Mouse (Mus musculus) intestine, embryonic 15.5 days (tissue): ENCODE data around the gene Ttl. TPM values are rescaled to one million over a fixed set of nuclear protein-coding genes. Genes with fewer than 3 reads are reported as not detected.
A peak's percentile ranks its signal among the peaks of the same experiment; 100 is the strongest.

Experiments
- ATAC-seq: fragments of 200-750 bp; cut with Nextera tagmentation; 2 replicates; pipeline ENCODE4 v1.8.0; 2017; ENCODE audit warnings: moderate TSS enrichment, moderate library complexity
- H3K27ac ChIP-seq: fragments of 300-500 bp; sonication (generic); 2 replicates; pipeline ENCODE4 v1.5.1; 2015; ENCODE audit warnings: mild to moderate bottlenecking, inconsistent platforms
- H3K27me3 ChIP-seq: fragments of 300-500 bp; sonication (generic); replicated peaks from 2 replicates; pipeline ENCODE4 v1.6.1; 2015; ENCODE audit warnings: inconsistent platforms
- H3K36me3 ChIP-seq: fragments of 300-500 bp; sonication (generic); 2 replicates; pipeline ENCODE4 v1.6.1; 2015; ENCODE audit warnings: inconsistent platforms
- H3K4me1 ChIP-seq: fragments of 300-500 bp; sonication (generic); replicated peaks from 2 replicates; pipeline ENCODE4 v1.6.1; 2015; ENCODE audit warnings: inconsistent platforms
- H3K4me2 ChIP-seq: fragments of 300-500 bp; sonication (generic); replicated peaks from 2 replicates; pipeline ENCODE4 v1.6.1; 2015; ENCODE audit warnings: mild to moderate bottlenecking, inconsistent platforms
- H3K4me3 ChIP-seq: fragments of 300-500 bp; sonication (generic); replicated peaks from 2 replicates; pipeline ENCODE4 v1.5.1; 2015; ENCODE audit warnings: inconsistent platforms
- H3K9ac ChIP-seq: fragments of 300-500 bp; sonication (generic); 2 replicates; pipeline ENCODE4 v1.6.1; 2015; ENCODE audit warnings: inconsistent platforms
- H3K9me3 ChIP-seq: fragments of 300-500 bp; sonication (generic); 2 replicates; pipeline ENCODE4 v1.6.1; 2016; ENCODE audit warnings: inconsistent platforms
- WGBS: fragments of 180-500 bp; shearing (Covaris S2); methylation state at CpG from one replicate; pipeline ENCODE4 v1.1.7; 2015; 5-methylcytosine and 5-hydroxymethylcytosine counted together
- polyA plus RNA-seq: library from polyadenylated mRNA; unstranded; fragments of >200 nt; fragmentation: Nextera tagmentation; extraction: Ambion mirVana; gene quantifications from 2 replicates; pipeline ENCODE4 v1.2.1, GENCODE M21; 2015

Ttl gene
- polyA plus RNA-seq, 1 experiment from 2014 or later, result 10.6 TPM

DNA sequence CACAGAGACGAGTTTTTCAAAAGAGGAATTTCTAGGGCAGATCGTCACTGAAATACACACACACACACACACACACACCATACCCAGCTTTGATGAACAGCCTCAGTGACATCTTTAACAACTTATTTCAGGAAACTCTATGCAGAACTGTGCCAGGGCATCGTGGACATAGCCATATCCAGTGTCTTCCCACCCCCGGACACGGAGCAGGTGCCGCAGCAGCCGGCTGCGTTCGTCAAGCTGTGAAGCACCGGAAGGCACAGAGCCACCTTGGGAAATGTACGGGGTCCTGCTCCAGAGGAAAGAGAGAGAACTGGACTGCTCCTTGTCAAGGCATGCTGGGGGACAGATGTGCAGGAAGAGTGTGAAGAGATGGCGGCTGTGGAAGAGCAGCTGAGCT, 27.1 kb downstream of the Ttl start:
- H3K27me3 ChIP-seq, result no peaks in the 10 kb centered on the region
- H3K36me3 ChIP-seq, result peaks cover 11% of the 10 kb centered on the region; the same call in 1 of the 2 replicates
- no peak overlapping the region for H3K4me3 ChIP-seq
- H3K4me1 ChIP-seq, result no peaks in the 10 kb centered on the region
- no peak overlapping the region for H3K9ac ChIP-seq
- no peaks in the 10 kb centered on the region for H3K9me3 ChIP-seq
- ATAC-seq, result no peak
- no peak overlapping the region for H3K27ac ChIP-seq
- no peak overlapping the region for H3K4me2 ChIP-seq
- WGBS, result 90% methylated on average over 12 of the region's 12 CpGs

GRCm38 (mm10) chr2:129093926-129094724, 28.4 kb downstream of the Ttl start:
- ATAC-seq, result no peak
- no peak overlapping the region for H3K9ac ChIP-seq
- peaks cover 8% of the 10 kb centered on the region; the same call in 1 of the 2 replicates for H3K36me3 ChIP-seq
- no peak overlapping the region for H3K27ac ChIP-seq
- no peak overlapping the region for H3K4me3 ChIP-seq
- H3K27me3 ChIP-seq, result no peaks in the 10 kb centered on the region
- H3K4me1 ChIP-seq, result no peaks in the 10 kb centered on the region
- 88% methylated on average over 18 of the region's 18 CpGs for WGBS
- H3K9me3 ChIP-seq, result no peaks in the 10 kb centered on the region
- H3K4me2 ChIP-seq, result no peak overlapping the region

DNA sequence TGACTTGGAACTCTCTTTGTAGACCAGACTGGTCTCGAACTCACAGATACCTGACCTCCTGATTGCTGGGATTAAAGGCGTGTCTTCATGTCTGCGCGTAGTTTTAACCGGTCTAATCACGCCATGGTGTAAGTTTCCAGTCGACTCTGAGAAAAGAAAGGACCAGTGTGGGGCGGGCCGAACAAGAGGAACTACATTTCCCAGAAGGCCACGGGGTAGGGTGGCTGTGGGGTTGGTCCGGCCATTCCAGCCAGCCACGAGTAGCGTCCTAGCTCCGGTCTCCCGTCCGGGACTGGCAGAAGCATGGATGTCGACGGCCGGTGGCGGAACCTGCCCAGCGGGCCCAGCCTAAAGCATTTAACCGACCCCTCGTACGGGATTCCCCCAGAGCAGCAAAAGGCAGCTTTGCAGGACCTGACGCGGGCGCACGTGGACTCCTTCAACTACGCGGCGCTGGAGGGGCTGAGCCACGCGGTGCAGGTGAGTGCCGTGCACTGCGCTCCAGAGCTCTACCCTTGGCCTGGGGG, 35.1 kb downstream of the Ttl start, which contains the start of gene Polr1b:
Polr1b (plus strand) TSS at position 212 of the 527 bp plus-strand sequence.
- H3K9me3 ChIP-seq, result no peaks in the 10 kb centered on the region
- WGBS, result under 1% methylated on average over 35 of the region's 35 CpGs
- H3K27ac ChIP-seq, result no peak within 1 kb of the TSS
- no peaks in the 10 kb centered on the region for H3K27me3 ChIP-seq
- H3K9ac ChIP-seq, result peak within 1 kb of the TSS; percentile 75
- H3K4me3 ChIP-seq, result peak within 1 kb of the TSS; percentile 85
- peaks cover 7% of the 10 kb centered on the region for H3K36me3 ChIP-seq
- peaks cover 3% of the 10 kb centered on the region for H3K4me1 ChIP-seq
- H3K4me2 ChIP-seq, result peak within 1 kb of the TSS; percentile 73
- ATAC-seq, result peak; percentile 100

GRCm38 (mm10) chr2:129112924-129113323, 47.2 kb downstream of the Ttl start:
- no peaks in the 10 kb centered on the region for H3K27me3 ChIP-seq
- no peak overlapping the region for H3K27ac ChIP-seq
- 92% methylated on average over 5 of the region's 5 CpGs for WGBS
- no peaks in the 10 kb centered on the region for H3K4me1 ChIP-seq
- no peak overlapping the region for H3K9ac ChIP-seq
- H3K4me3 ChIP-seq, result no peak overlapping the region
- ATAC-seq, result no peak
- no peaks in the 10 kb centered on the region for H3K9me3 ChIP-seq
- peaks cover 37% of the 10 kb centered on the region for H3K36me3 ChIP-seq
- H3K4me2 ChIP-seq, result no peak overlapping the region

GRCm38 (mm10) chr2:129115706-129116367, 50.1 kb downstream of the Ttl start:
- no peaks in the 10 kb centered on the region for H3K9me3 ChIP-seq
- no peak overlapping the region for H3K4me3 ChIP-seq
- no peak overlapping the region for H3K4me2 ChIP-seq
- H3K36me3 ChIP-seq, result peaks cover 44% of the 10 kb centered on the region
- no peaks in the 10 kb centered on the region for H3K4me1 ChIP-seq
- no peak overlapping the region for H3K9ac ChIP-seq
- no peak overlapping the region for H3K27ac ChIP-seq
- no peaks in the 10 kb centered on the region for H3K27me3 ChIP-seq
- no peak for ATAC-seq
- WGBS, result 93% methylated on average over 9 of the region's 9 CpGs

GRCm38 (mm10) chr2:129116368-129116739, 50.6 kb downstream of the Ttl start:
- no peak for ATAC-seq
- no peaks in the 10 kb centered on the region for H3K27me3 ChIP-seq
- peaks cover 48% of the 10 kb centered on the region for H3K36me3 ChIP-seq
- H3K4me1 ChIP-seq, result no peaks in the 10 kb centered on the region
- H3K9ac ChIP-seq, result no peak overlapping the region
- H3K4me2 ChIP-seq, result no peak overlapping the region
- no peak overlapping the region for H3K27ac ChIP-seq
- no peak overlapping the region for H3K4me3 ChIP-seq
- no peaks in the 10 kb centered on the region for H3K9me3 ChIP-seq
- WGBS, result 97% methylated on average over 1 of the region's 1 CpGs

DNA sequence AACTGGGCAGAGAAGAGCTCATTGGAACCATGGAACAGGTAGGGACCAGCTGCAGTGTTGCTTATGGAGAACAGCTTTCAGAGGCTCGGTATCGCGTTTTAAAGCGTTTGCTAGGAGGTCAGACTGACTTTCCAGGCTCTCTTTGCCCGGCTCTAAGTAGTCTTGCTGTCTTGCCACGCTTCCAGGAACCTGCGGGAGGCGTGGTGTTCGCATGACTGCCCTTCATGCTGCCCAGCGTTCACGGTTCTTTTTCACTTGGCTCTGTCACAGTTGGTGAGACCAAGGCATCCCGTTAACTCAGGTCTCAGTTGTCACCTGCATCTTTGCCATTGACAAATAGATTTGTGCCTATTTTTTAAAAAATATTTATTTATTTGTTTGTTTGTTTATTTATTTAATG, 52.3 kb downstream of the Ttl start:
- no peak overlapping the region for H3K4me2 ChIP-seq

DNA sequence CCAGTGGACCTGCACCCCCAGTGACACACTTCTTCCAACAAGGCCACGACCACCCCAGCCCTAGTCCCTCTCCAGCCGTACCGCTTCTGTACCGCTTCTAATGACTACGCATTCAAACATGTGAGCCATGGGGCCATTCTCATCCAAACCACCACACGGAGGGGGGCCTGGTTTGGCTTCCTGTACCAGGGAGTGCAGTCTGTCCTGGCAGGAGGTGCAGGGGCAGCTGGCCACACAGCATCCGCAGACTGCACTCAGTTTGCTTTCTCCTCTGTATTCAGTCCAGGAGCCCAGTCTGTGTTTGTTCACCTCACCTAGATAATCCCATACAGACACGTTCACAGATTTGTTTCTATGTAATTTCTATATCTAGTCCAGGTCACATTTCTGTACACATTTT, 56.2 kb downstream of the Ttl start:
- 91% methylated on average over 8 of the region's 8 CpGs for WGBS
- H3K36me3 ChIP-seq, result peaks cover 67% of the 10 kb centered on the region

More for the DNA sequence above, 52.3 kb downstream of the Ttl start:
- WGBS, result 95% methylated on average over 12 of the region's 12 CpGs
- H3K36me3 ChIP-seq, result peaks cover 53% of the 10 kb centered on the region
- no peak overlapping the region for H3K4me3 ChIP-seq
- no peaks in the 10 kb centered on the region for H3K27me3 ChIP-seq
- no peaks in the 10 kb centered on the region for H3K9me3 ChIP-seq
- H3K9ac ChIP-seq, result no peak overlapping the region
- no peaks in the 10 kb centered on the region for H3K4me1 ChIP-seq
- no peak for ATAC-seq
- no peak overlapping the region for H3K27ac ChIP-seq

GRCm38 (mm10) chr2:129129412-129129929, 63.7 kb downstream of the Ttl start, which contains the start of gene Chchd5:
TSS of gene Chchd5 (plus strand) at chr2:129129700.
- Histone ChIP-seq H3K4me1 (peaks cover 12% of the 10 kb centered on the region; the same call in 1 of the 2 replicates), H3K27me3 (no peaks in the 10 kb centered on the region), H3K36me3 (peaks cover 45% of the 10 kb centered on the region), H3K4me2 (peak within 1 kb of the TSS; percentile 69), H3K9ac (peak within 1 kb of the TSS; percentile 75), H3K9me3 (no peaks in the 10 kb centered on the region), H3K4me3 (peak within 1 kb of the TSS; percentile 68), H3K27ac (peak within 1 kb of the TSS; percentile 94)
- WGBS, result under 1% methylated on average over 35 of the region's 35 CpGs
- peak; percentile 100 for ATAC-seq

More for the DNA sequence above, 56.2 kb downstream of the Ttl start:
- no peak overlapping the region for H3K4me2 ChIP-seq
- no peak overlapping the region for H3K27ac ChIP-seq
- no peak for ATAC-seq
- no peaks in the 10 kb centered on the region for H3K9me3 ChIP-seq
- no peaks in the 10 kb centered on the region for H3K27me3 ChIP-seq
- H3K4me1 ChIP-seq, result no peaks in the 10 kb centered on the region
- H3K9ac ChIP-seq, result no peak overlapping the region
- H3K4me3 ChIP-seq, result no peak overlapping the region

DNA sequence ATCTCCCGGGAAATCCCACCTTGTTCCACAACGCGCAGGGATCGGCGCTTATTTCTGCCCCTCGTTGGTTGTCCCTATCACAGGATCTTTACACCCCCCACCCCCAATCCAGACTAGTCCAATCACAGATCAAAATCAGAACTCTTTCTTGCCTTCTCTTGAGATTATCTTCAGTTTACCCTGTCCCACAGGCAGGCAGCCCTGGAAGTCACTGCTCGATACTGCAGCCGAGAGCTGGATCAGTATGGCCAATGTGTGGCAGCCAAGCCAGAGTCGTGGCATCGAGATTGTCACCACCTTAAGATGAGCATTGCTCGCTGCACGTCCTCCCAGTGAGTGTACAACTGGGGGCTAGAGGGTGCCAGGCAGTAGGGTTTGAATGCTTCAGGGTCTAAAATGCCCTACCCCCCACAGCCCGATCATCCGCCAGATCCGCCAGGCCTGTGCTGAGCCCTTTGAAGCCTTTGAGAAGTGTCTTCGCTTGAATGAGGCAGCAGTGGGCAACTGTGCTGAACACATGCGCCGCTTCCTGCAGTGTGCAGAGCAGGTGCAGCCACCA, 64.3 kb downstream of the Ttl start:
- Histone ChIP-seq H3K4me3 (peak overlapping the region; percentile 68), H3K4me2 (peak overlapping the region; percentile 69), H3K9me3 (no peaks in the 10 kb centered on the region), H3K36me3 (peaks cover 39% of the 10 kb centered on the region), H3K9ac (peak overlapping the region; percentile 44), H3K4me1 (peaks cover 12% of the 10 kb centered on the region; the same call in 1 of the 2 replicates), H3K27me3 (no peaks in the 10 kb centered on the region), H3K27ac (peak overlapping the region; percentile 82)
- 36% methylated on average over 18 of the region's 18 CpGs for WGBS
- ATAC-seq, result peak; percentile 54

GRCm38 (mm10) chr2:129130776-129131175, 65.0 kb downstream of the Ttl start:
- peak overlapping the region; percentile 68; the same call in 1 of the 2 replicates for H3K4me3 ChIP-seq
- H3K9me3 ChIP-seq, result no peaks in the 10 kb centered on the region
- H3K27me3 ChIP-seq, result no peaks in the 10 kb centered on the region
- peaks cover 32% of the 10 kb centered on the region for H3K36me3 ChIP-seq
- no peak overlapping the region for H3K9ac ChIP-seq
- H3K4me1 ChIP-seq, result peaks cover 12% of the 10 kb centered on the region; the same call in 1 of the 2 replicates
- WGBS, result 93% methylated on average over 2 of the region's 2 CpGs
- ATAC-seq, result no peak
- no peak overlapping the region for H3K27ac ChIP-seq
- H3K4me2 ChIP-seq, result peak overlapping the region; percentile 69

DNA sequence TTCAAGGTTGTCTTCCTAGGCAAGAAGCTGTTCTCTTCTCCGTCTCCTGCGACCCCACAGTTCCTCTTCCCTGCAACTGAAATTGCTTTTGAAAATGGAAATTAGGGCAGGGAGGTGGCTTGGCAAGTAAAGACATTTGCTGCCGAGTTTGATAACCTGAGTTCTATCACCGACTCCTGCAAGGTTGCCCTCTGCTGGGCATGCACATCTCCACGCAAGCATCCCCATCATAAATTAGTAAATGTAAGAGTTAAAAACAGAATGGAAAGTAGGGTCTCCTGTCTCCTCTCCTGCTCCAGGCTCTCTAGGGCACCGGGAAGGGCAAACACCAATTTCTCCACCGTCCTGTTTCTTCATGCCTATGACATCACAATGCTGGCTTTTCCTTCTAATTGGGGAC, 66.5 kb downstream of the Ttl start:
- no peaks in the 10 kb centered on the region for H3K27me3 ChIP-seq
- no peak overlapping the region for H3K4me3 ChIP-seq
- peaks cover 24% of the 10 kb centered on the region for H3K36me3 ChIP-seq
- H3K9me3 ChIP-seq, result no peaks in the 10 kb centered on the region
- H3K4me1 ChIP-seq, result peaks cover 12% of the 10 kb centered on the region; the same call in 1 of the 2 replicates
- H3K9ac ChIP-seq, result no peak overlapping the region
- H3K27ac ChIP-seq, result no peak overlapping the region
- no peak for ATAC-seq
- WGBS, result 93% methylated on average over 7 of the region's 7 CpGs
- H3K4me2 ChIP-seq, result no peak overlapping the region
